Mouse (Mus musculus): ENCODE results near the gene Gak.

GRCm38 (mm10) chr5:108674624-108675023 lies 45.1 kb upstream of the Gak start:
- TF ChIP-seq CTCF (IDR thresholded peaks at IDR 0.05; ENCODE audit: extremely low read depth, insufficient read depth, low read length), result no peak
- no peak for TF ChIP-seq POLR2A (IDR thresholded peaks at IDR 0.05; ENCODE audit: extremely low read depth, insufficient read depth, low read length)
